Mouse (Mus musculus) olfactory bulb, adult 2 months (tissue): ENCODE measurements around the gene Unc13a.

ENCODE experiments used
- CTCF ChIP-seq: fragments of 200-500 bp; IDR thresholded peaks from 2 replicates; pipeline ENCODE4 v1.5.1; 2012; ENCODE audit warnings: low read depth, mild to moderate bottlenecking, low read length, moderate library complexity; ENCODE audit not compliant: insufficient read depth
- POLR2A ChIP-seq: fragments of 200-500 bp; IDR thresholded peaks from 2 replicates; pipeline ENCODE4 v1.6.1; 2012; ENCODE audit warnings: mild to moderate bottlenecking, low read depth, low read length, moderate library complexity; ENCODE audit not compliant: insufficient read depth

GRCm38 (mm10) chr8:71593556-71594323 is 77.8 kb downstream of the Unc13a start:
- TF ChIP-seq POLR2A (no peak), CTCF (no peak)
